Mouse (Mus musculus) ES-Bruce4 (cell line): ENCODE results near the gene Kpnb1.

ENCODE experiments used
- CTCF ChIP-seq: IDR thresholded peaks from one replicate; pipeline ENCODE4 v1.8.1; 2011; ENCODE audit warnings: low read depth, low read length
- EP300 ChIP-seq: IDR thresholded peaks from 2 replicates; pipeline ENCODE4 v1.6.1; 2011; ENCODE audit warnings: low read depth, low read length; ENCODE audit not compliant: insufficient read depth

DNA sequence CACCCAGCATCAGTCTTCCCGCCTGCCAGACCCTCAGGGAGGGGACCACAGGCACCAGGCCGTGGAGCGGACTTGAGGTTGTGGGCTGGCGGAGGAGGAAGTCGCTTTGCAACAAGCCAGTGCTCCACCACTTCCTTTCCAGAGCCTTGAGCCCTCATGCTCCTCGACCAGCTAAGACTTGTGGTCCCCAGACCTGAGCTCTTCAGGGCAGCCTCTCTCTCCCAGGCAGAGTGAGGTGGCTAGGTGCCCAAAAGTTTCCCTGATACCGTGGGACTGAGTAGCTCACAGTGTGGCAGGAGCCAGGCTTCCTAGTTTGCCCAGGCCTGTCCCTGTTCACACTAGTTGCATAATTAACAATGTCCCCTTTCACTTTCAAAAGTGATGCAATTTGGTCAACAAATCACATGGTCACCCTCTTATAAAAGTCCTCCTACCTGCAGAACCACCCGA, 45.5 kb downstream of the Kpnb1 start:
- TF ChIP-seq CTCF = no peak
- TF ChIP-seq EP300 = no peak
